Mouse (Mus musculus) ES-Bruce4 (cell line): ENCODE measurements around the gene Jak2. TPM values are rescaled to one million over a fixed set of nuclear protein-coding genes. Genes with fewer than 3 reads are reported as not detected.

ENCODE experiments used
- H3K27ac ChIP-seq: 2 replicates; pipeline ENCODE4 v1.5.1; 2012; ENCODE audit warnings: low read length, inconsistent platforms; ENCODE audit not compliant: insufficient read depth
- H3K27me3 ChIP-seq: 2 replicates; pipeline ENCODE4 v1.6.1; 2012; ENCODE audit warnings: mild to moderate bottlenecking, low read length, inconsistent platforms; ENCODE audit not compliant: control insufficient read depth, poor library complexity, insufficient read depth, severe bottlenecking
- H3K36me3 ChIP-seq: 2 replicates; pipeline ENCODE4 v1.6.1; 2012; ENCODE audit warnings: inconsistent platforms, mild to moderate bottlenecking, low read length, moderate library complexity; ENCODE audit not compliant: control insufficient read depth, poor library complexity, insufficient read depth, severe bottlenecking
- H3K4me1 ChIP-seq: one replicate; pipeline ENCODE4 v1.8.1; 2011; ENCODE audit warnings: low read length; ENCODE audit not compliant: control insufficient read depth, insufficient read depth
- H3K4me3 ChIP-seq: 2 replicates; pipeline ENCODE4 v1.5.1; 2011; ENCODE audit warnings: low read depth, mild to moderate bottlenecking, low read length
- H3K9ac ChIP-seq: 2 replicates; pipeline ENCODE4 v1.6.1; 2012; ENCODE audit warnings: low read depth, mild to moderate bottlenecking, inconsistent platforms; ENCODE audit not compliant: poor library complexity, severe bottlenecking
- H3K9me3 ChIP-seq: replicated peaks from 2 replicates; pipeline ENCODE4 v1.6.1; 2012; ENCODE audit warnings: mild to moderate bottlenecking, low read length, inconsistent platforms; ENCODE audit not compliant: control insufficient read depth, poor library complexity, insufficient read depth, severe bottlenecking
- CTCF ChIP-seq: IDR thresholded peaks from one replicate; pipeline ENCODE4 v1.8.1; 2011; ENCODE audit warnings: low read depth, low read length
- EP300 ChIP-seq: IDR thresholded peaks from 2 replicates; pipeline ENCODE4 v1.6.1; 2011; ENCODE audit warnings: low read depth, low read length; ENCODE audit not compliant: insufficient read depth
- POLR2A ChIP-seq: IDR thresholded peaks from one replicate; pipeline ENCODE4 v1.8.1; 2011; ENCODE audit warnings: low read length; ENCODE audit not compliant: insufficient read depth
- polyA plus RNA-seq: library from polyadenylated mRNA; stranded (reverse); fragments of >200 nt; gene quantifications from 2 replicates; pipeline ENCODE4 v1.2.4, GENCODE M21; 2011; ENCODE audit warnings: low read depth; ENCODE audit not compliant: missing spikeins, insufficient read depth, insufficient read length

The Jak2 gene
- polyA plus RNA-seq, 1 experiment = 12.6 TPM

DNA sequence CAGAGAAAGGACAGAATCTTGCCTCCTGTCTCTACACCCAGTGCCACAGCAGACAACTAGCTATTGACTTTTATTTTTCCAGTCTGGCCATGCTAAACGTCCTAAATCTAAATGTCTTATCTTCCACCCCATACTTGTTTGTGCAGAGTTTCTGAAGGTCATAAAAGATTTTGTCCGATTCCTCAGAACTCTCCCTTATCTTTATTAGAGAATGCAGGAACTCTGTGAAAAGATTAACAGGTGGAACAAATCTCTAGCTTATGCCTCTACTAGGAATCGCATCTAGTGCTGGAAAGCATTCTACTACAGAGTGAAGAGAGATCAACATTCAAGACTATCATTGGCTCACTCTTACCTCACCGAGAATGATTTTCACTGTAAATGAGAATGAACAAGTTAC lies 1.7 kb upstream of the Jak2 start:
- TF ChIP-seq POLR2A (no peak), CTCF (no peak), EP300 (no peak)
- H3K9me3 ChIP-seq = no peaks in the 10 kb centered on the region
- no peak overlapping the region for H3K9ac ChIP-seq
- H3K27me3 ChIP-seq = peaks cover 3% of the 10 kb centered on the region
- H3K36me3 ChIP-seq = no peaks in the 10 kb centered on the region
- no peak overlapping the region for H3K4me3 ChIP-seq
- H3K27ac ChIP-seq = no peak overlapping the region
- no peaks in the 10 kb centered on the region for H3K4me1 ChIP-seq

DNA sequence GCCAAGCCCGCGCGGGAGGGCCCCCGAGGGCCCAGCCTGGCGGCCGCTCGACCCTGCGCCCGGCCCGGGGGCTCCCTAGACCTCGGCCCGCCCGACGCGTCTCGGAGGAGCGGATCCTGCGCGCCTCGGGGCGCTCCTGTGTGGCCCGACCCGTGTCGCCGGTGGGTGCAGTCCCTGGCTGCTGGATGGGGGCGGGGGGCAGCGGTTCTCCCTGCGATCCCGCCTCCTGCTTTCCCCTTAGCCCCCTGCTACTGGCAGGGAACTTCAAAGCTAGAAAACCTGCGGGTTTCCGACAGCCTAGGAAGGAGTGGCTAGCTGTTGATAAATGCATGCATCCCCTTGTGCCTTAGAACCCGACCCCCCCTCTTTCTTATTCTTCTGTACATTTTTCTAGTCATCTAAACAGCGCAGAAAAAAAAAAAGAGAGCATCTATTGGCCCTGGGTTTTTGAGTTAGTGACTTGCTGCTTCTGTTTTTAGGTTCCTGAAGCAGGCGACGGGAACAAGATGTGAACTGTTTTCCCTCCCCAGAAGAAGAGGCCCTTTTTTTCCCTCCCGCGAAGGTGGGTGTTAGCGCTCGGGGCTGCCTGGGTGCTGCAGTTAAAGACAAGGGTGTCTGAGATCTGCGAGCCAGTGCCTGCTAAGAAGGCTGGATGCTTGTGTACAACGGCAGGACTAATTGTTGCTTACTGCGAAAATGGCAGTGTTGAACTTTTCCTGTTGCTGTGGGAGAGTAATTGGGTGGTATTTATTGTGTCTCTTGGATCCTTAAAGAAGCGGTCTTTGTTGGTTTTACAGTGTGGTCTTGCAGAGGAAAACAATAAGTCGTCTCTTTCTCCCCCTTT lies 552 bp downstream of the Jak2 start:
- no peaks in the 10 kb centered on the region for H3K4me1 ChIP-seq
- H3K4me3 ChIP-seq = peak overlapping the region; percentile 79
- TF ChIP-seq CTCF (no peak), EP300 (no peak), POLR2A (no peak)
- H3K9ac ChIP-seq = peak overlapping the region; percentile 86
- no peaks in the 10 kb centered on the region for H3K36me3 ChIP-seq
- H3K27ac ChIP-seq = no peak overlapping the region
- peaks cover 3% of the 10 kb centered on the region for H3K27me3 ChIP-seq
- no peaks in the 10 kb centered on the region for H3K9me3 ChIP-seq

DNA sequence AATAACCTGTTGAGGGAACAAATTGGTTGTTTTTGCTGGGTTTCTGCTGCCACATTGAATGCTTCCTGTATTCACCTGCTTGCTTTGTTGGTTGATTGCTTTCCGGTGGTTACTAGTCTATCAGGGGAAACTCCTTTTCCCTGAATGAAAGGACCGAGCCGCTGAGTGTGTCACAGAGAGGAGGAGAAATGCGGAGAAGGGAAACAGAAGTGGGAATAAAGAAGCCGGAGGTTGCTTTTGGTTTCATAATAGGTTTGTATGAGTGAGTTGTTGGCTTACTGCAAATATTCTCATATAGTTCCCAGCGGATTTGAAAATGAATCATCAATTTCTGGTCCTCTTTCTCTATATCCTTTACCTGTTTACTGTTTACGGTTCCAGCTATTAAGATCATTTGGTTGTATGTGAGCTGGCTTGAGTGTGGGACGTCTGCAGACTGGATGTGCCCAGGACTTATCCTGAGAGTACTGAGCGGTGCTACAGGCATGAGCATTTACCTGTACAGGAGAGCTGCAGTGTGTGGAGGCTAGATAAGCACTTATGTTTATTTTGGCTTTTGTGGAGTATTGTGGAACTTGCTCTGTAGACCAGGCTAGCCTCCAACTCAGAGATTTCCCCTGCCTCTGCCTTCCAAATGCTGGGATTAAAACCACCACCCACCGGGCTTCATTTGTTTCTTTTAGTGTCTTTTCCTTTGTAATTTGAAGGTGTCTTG lies 1.4 kb downstream of the Jak2 start:
- TF ChIP-seq EP300 = no peak
- no peak for TF ChIP-seq CTCF
- TF ChIP-seq POLR2A = no peak
- no peak overlapping the region for H3K4me3 ChIP-seq
- H3K9ac ChIP-seq = no peak overlapping the region
- no peaks in the 10 kb centered on the region for H3K9me3 ChIP-seq
- H3K27ac ChIP-seq = no peak overlapping the region
- no peaks in the 10 kb centered on the region for H3K4me1 ChIP-seq
- H3K36me3 ChIP-seq = no peaks in the 10 kb centered on the region
- H3K27me3 ChIP-seq = peaks cover 3% of the 10 kb centered on the region; the same call in 1 of the 2 replicates

DNA sequence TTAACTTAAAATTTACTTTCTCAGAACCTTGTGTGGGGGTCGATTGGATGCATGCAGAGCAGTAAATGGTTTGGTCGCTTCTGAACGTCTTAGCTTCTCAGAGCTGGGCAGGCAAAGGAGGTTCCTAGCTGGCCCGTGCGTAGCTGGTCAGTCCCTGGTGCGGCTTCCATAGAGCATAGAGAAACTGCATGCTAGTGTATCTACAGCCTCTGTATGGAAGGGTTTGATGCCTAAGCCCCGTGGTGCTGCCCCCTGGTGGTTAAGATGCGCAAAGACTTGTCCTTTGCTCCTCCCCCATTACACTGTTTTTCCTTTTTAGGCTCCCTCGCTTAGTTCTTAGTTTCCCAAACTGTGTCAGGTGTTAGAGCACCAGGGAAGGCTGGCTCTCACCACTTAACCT lies 2.1 kb downstream of the Jak2 start:
- peaks cover 3% of the 10 kb centered on the region; the same call in 1 of the 2 replicates for H3K27me3 ChIP-seq
- no peak overlapping the region for H3K27ac ChIP-seq
- H3K9ac ChIP-seq = no peak overlapping the region
- H3K9me3 ChIP-seq = no peaks in the 10 kb centered on the region
- no peak overlapping the region for H3K4me3 ChIP-seq
- no peak for TF ChIP-seq POLR2A
- peak; percentile 89 for TF ChIP-seq CTCF
- no peak for TF ChIP-seq EP300
- no peaks in the 10 kb centered on the region for H3K4me1 ChIP-seq
- H3K36me3 ChIP-seq = no peaks in the 10 kb centered on the region

DNA sequence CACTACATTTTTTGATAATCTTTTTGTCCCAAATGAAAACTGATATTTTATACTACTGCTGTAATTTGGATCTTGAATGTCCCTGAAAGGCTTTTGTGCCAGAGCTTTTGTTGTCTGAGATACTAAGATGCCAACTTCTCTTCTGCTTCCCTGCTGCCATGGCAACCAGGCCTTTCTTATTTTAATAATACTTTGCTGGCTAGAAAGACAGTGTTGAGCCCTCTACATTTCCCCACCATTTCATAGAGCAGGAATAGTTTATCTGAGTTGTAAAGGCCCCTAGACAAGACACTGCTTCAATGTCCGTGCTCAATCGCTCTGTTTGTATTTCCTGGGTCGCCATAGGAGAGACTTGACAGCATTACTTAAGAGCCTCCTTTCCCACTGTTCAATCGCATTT lies 3.0 kb downstream of the Jak2 start:
- no peaks in the 10 kb centered on the region for H3K9me3 ChIP-seq
- H3K9ac ChIP-seq = no peak overlapping the region
- no peaks in the 10 kb centered on the region for H3K4me1 ChIP-seq
- TF ChIP-seq EP300 (no peak), POLR2A (no peak), CTCF (no peak)
- peaks cover 3% of the 10 kb centered on the region; the same call in 1 of the 2 replicates for H3K27me3 ChIP-seq
- no peaks in the 10 kb centered on the region for H3K36me3 ChIP-seq
- H3K27ac ChIP-seq = no peak overlapping the region
- no peak overlapping the region for H3K4me3 ChIP-seq
